Mouse (Mus musculus): ENCODE results near the gene Prss57.
A peak's percentile ranks its signal among the peaks of the same experiment; 100 is the strongest.

Gene Prss57

GRCm38 (mm10) chr10:79756660-79757059, 34.1 kb downstream of the Prss57 start:
- no peak for DNase-seq (ENCODE audit: low spot score in 2 of 2)

GRCm38 (mm10) chr10:79755854-79756253, 34.9 kb downstream of the Prss57 start:
- no peak for DNase-seq (ENCODE audit: low spot score in 2 of 2)

GRCm38 (mm10) chr10:79754856-79755516, 35.8 kb downstream of the Prss57 start, which contains the start of gene Fgf22:
Fgf22 (plus strand) TSS chr10:79755076.
- peak; percentile 74 to 83 for DNase-seq (ENCODE audit: low spot score in 2 of 2)

GRCm38 (mm10) chr10:79748496-79748895, 42.3 kb downstream of the Prss57 start:
- no peak for DNase-seq (ENCODE audit: low spot score in 2 of 2)

GRCm38 (mm10) chr10:79746774-79747151, 44.0 kb downstream of the Prss57 start:
- DNase-seq (ENCODE audit: low spot score in 2 of 2): no peak

- peak; percentile 97 to 98 for DNase-seq (ENCODE audit: low spot score in 2 of 2)
Observed at GRCm38 (mm10) chr10:79745898-79746773, 44.6 kb downstream of the Prss57 start, which contains the start of gene Polrmt. Polrmt (minus strand) TSS chr10:79746581.

- DNase-seq (ENCODE audit: low spot score in 2 of 2): no peak
Observed at GRCm38 (mm10) chr10:79745411-79745810, 45.4 kb downstream of the Prss57 start.

- DNase-seq (ENCODE audit: low spot score in 2 of 2): no peak
Observed at GRCm38 (mm10) chr10:79743650-79744365, 47.0 kb downstream of the Prss57 start.

- no peak for DNase-seq (ENCODE audit: low spot score in 2 of 2)
Observed at GRCm38 (mm10) chr10:79743161-79743560, 47.6 kb downstream of the Prss57 start.

- no peak for DNase-seq (ENCODE audit: low spot score in 2 of 2)
Observed at GRCm38 (mm10) chr10:79740863-79741262, 49.9 kb downstream of the Prss57 start.

- DNase-seq (ENCODE audit: low spot score in 2 of 2): no peak
Observed at GRCm38 (mm10) chr10:79739234-79739633, 51.5 kb downstream of the Prss57 start.

- no peak for DNase-seq (ENCODE audit: low spot score in 2 of 2)
Observed at GRCm38 (mm10) chr10:79738259-79738658, 52.5 kb downstream of the Prss57 start.

- DNase-seq (ENCODE audit: low spot score in 2 of 2): no peak
Observed at GRCm38 (mm10) chr10:79736706-79737105, 54.1 kb downstream of the Prss57 start.

GRCm38 (mm10) chr10:79735361-79735760, 55.4 kb downstream of the Prss57 start:
- DNase-seq (ENCODE audit: low spot score in 2 of 2): no peak

GRCm38 (mm10) chr10:79733847-79734246, 56.9 kb downstream of the Prss57 start:
- no peak for DNase-seq (ENCODE audit: low spot score in 2 of 2)

- DNase-seq (ENCODE audit: low spot score in 2 of 2): peak; percentile 63 to 65
Observed at GRCm38 (mm10) chr10:79732500-79732899, 58.3 kb downstream of the Prss57 start.
